Mouse (Mus musculus): ENCODE data around the gene Trpc7.

The Trpc7 gene

GRCm38 (mm10) chr13:56895893-56896292, at the start of gene Trpc7:
TSS of gene Trpc7 (minus strand) at chr13:56895993.
- no peak for DNase-seq (ENCODE audit: low spot score)

- no peak for DNase-seq (ENCODE audit: low spot score)
Measured at GRCm38 (mm10) chr13:56939261-56939660, 43.5 kb upstream of the Trpc7 start.

DNA sequence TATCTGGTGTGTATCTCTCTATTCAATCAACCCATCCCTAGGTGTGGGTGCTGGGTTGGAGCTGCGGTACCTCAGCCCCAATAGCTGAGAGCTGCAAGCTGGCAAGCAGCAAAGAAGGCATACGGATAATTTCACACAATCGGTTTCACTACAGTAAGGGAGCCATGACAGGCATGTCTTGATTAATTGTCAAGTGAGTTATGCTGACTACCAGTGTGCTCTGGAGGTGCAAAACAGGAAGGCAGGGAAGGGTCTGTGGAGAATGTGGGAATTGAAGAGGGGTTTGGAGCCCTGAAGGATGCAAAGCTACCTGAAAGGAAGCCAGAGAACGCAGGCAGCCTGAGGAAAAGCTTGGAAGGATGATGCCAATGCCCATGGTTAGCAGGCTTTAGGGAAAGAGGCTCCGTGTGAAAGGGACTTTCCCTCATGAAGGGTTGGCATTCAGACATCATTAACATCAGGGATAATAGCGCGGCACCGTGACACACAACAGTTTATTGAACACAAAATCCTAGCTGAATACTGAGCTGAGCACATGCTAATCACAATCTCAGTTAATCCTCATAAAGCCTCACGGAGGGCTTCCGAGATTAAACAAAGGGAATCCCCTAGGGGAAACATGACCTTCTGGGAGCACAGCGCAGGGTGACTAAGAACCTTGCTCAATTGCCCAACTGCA, 38.2 kb upstream of the Trpc7 start:
- no peak for DNase-seq (ENCODE audit: low spot score)

DNA sequence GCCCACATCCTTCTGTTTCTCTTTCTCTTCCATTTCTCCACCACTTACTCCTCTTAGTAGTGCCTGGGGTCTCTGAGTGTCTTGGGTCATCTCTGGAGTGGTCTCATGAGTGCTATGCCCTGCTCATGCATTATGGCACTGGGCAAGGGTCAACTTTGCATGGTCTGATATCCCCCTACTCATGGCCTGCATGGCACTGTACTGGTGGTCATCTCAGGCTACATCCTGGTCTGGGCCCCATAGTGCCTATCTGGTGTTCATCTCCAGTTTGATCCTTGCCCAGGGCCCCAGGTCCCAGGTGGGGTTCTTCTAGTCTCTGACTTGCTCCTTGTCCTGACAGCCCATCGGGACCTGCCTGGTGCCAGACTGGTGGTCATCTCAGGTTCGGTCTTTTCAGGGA, 34.6 kb upstream of the Trpc7 start:
- no peak for DNase-seq (ENCODE audit: low spot score)

DNA sequence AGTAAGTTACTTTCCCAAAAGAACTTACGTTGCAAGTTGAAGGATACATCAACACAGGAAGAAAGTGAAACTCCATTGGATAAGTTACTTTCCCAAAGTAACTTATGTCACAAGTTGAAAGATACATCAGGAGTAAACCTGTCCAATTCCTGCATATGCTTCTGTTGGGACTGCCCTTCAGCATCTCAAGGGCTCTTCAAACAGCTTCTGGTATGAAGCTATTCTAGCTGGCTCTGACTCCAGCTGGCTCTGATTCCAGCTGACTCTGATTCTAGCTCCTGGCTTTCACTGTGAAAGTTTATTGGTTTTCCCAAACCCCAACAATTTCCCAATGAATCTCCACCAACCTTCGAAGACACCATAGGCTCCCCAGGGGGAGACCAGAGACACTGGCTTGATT, 27.2 kb upstream of the Trpc7 start:
- DNase-seq (ENCODE audit: low spot score): no peak

- DNase-seq (ENCODE audit: low spot score): no peak
Measured at GRCm38 (mm10) chr13:56921251-56921650, 25.5 kb upstream of the Trpc7 start.

GRCm38 (mm10) chr13:56914721-56915120, 18.9 kb upstream of the Trpc7 start:
- DNase-seq (ENCODE audit: low spot score): no peak

DNA sequence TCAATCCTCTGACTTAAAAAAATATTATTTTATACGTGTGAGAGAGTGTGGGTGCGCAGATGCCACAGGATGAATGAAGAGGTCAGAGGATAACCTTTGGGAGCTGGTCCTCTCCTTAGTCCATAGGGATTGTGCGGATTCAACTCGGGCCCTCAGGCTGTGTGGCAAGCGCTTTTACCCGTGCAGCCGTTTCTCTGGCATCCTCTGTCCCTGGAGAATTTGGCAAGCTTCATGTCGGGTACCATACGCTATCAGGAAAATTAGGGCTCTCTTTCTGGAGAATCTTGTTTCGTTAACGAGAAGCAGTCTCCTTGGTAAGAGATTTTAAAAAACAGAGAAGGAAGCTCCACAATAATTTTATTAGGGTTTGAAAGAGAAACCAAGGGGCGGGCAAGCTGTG, 15.3 kb upstream of the Trpc7 start:
- DNase-seq (ENCODE audit: low spot score): no peak

DNA sequence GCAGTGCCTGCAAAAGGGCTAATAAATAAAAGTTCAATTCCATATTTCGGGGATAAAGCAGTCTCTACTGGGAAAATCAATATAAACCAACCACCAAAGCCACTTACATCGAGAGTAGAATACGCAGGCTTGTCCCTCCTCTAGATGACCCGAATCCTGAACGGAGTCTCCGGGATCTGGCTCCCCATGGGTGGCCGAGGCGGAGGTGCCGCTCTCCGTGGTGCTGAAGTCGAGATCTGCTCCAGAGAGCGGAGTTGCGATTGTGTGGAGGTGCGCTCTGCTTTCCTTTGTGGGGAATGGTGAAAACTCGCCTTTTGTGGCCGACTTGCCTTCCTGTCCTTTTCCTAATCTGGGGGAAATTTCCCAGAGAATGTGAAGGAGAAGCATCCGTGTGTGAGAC, 407 bp downstream of the Trpc7 start:
- no peak for DNase-seq (ENCODE audit: low spot score)

DNA sequence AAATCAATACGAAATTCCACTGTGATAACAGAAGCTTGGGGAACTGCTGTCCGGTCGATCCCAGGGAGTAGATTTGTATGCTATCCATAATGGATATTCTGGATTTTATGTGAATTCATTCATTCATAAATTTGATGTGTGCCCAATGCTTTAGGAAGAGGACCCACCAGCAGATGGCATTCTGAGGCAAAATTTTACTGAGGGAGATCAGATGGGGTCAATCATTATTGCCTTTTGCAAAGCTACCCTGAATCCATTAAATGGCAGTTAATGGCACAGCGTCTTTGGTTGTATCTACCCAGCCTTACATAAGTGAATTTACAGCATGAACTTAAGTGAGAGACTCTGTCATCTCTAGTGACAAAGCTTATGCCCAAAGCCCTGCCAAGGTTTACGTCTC, 1.2 kb downstream of the Trpc7 start:
- DNase-seq (ENCODE audit: low spot score): no peak

GRCm38 (mm10) chr13:56889888-56890287, 5.9 kb downstream of the Trpc7 start:
- no peak for DNase-seq (ENCODE audit: low spot score)

- no peak for DNase-seq (ENCODE audit: low spot score)
Measured at GRCm38 (mm10) chr13:56882931-56883330, 12.9 kb downstream of the Trpc7 start.

DNA sequence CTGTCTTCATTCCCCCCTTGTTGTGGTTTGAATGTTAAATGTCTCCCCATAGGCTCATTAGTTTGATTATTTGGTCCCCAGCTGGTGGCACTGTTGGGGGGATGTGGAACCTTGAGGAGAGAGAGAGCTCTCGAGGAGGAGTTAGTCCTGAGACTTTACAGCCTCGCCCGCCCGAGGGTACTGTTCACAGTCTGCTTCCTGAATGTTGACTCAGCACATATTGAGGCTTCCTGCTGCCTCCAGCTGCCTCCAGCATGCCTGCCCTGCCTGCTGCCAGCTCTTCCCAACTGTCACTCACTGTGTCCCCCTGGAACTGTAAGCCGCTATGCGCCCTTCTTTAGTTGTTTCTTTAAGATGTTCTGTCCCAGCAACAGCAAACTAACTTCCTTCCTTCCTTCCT, 31.2 kb downstream of the Trpc7 start:
- DNase-seq (ENCODE audit: low spot score): no peak

GRCm38 (mm10) chr13:56862011-56862410, 33.8 kb downstream of the Trpc7 start:
- DNase-seq (ENCODE audit: low spot score): no peak

DNA sequence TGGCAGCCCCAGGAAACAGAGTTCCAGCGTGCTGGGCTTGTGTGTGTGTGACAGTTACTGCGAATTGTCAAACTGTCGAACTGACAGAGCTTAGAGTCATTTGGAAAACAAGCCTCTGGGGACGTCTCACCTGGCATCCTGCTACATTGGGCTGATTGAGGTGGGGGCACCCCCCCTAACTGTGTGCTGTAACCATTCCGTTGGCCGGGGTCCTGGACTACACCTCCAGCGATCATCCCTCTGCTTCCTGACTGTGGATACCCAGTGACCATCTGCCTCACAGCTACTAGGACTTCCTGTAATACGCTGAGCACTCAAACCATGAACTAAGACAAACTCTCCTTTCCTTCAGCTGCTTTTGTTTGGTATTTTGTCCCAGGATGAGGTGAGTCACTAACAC, 41.3 kb downstream of the Trpc7 start:
- DNase-seq (ENCODE audit: low spot score): no peak

GRCm38 (mm10) chr13:56853436-56853835, 42.4 kb downstream of the Trpc7 start:
- DNase-seq (ENCODE audit: low spot score): no peak

DNA sequence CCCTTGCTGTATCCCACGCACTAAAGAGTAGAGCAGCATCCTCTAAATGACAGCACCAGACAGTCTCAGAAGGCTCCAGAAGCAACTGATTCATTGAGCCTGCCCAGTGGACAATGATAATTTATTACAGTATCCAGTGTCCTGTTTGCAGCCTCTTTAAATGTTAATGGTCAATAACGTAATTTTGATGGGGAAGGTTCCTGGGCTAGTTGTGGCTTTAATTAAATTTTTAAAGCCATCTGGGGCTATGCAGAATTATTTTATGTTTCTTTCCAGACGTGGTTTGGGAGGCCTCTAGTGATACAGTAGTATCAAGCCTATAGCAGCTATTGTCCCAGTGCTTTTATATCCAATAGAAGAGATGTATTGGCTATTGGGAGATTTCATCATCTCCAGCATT, 49.9 kb downstream of the Trpc7 start:
- DNase-seq (ENCODE audit: low spot score): no peak

DNA sequence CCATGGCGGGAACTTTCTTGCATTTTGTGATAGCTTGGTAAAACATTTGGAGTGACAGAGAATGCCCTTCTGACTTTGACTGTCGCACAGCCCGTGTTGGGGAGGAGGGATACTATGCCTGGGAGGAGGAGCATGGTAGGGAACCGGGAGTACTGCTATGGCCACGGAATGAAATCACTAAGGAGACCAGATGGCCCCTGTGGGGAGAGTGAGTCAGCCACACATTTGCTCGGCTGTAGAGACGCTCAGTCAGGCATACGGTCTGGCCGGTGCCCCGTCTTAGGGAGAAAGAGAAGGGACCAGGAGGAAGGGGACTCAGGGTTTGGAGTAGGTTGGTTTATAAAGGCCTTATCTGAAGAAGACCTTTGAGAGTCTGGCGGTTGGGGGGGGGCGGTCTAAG, 80.3 kb downstream of the Trpc7 start:
- DNase-seq (ENCODE audit: low spot score): no peak

- peak; percentile 29 for DNase-seq (ENCODE audit: low spot score)
Measured at GRCm38 (mm10) chr13:56806776-56807490, 88.9 kb downstream of the Trpc7 start.

DNA sequence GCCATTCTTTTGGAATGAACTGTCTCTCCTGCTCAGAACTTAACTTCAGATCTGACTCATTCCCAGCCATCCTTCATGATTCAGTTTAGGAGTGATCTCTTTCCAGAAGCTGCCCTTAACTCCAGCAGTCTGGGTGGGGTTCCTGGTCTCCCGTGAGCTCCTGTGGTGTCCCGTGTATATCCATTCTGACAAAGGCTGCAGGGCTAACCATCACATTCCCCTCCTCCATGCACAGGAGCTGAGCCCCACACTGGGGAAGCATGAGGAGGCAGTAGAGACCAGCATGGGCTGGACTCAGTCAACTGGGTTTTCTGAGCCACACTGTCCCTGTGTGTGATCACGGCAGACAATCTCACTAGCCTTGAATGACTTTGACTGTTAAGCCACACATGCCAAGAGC, 90.7 kb downstream of the Trpc7 start:
- DNase-seq (ENCODE audit: low spot score): no peak

GRCm38 (mm10) chr13:56797459-56797858, 98.3 kb downstream of the Trpc7 start:
- DNase-seq (ENCODE audit: low spot score): no peak

DNA sequence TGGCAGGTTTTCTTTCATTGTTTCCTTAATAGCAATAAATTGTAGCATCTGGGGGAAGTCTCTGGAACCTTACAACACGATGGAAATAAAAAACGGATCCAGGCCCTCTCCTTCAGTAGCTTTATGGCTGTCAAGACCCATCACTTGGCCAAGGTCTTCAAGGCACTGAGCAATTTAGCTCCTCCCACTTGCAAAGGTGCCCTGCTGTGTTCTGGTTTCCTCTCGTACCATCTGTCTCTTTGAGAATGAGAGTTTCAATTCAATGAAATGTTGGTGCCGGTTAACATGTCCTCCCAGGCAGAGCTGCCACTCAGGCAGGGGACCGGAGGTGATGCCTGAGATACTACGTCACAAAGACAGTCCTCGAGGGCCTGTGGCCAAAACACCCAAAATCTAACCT, 100.3 kb downstream of the Trpc7 start:
- DNase-seq (ENCODE audit: low spot score): no peak

- DNase-seq (ENCODE audit: low spot score): no peak
Measured at GRCm38 (mm10) chr13:56794441-56794840, 101.4 kb downstream of the Trpc7 start.

DNA sequence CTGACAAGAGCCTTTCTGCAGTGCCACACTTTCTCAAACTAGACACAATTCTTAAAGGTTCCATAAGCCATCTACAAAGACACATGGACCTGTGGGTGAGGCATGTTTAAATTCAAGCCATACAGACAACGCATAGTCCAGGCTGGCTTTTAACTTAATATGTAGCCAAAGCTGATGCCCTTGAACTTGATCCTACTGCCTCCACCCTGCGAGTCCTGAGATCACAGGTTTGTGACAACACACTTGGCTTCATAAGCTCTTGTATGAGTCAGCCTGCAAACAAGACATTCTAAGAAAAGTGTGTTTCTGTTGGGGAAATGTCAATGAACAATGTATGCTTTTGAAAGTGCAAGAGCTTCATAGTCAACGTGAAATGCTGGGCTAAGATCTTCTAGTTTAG, 102.9 kb downstream of the Trpc7 start:
- no peak for DNase-seq (ENCODE audit: low spot score)

Data from c-Kit-positive CD71-positive TER-119-positive erythroid progenitor cells, embryonic 14.5 days (primary cell).